Mouse (Mus musculus) megakaryocyte, embryonic 14.5 days (primary cell): Measurements from ENCODE around the gene Top1.

ENCODE experiments used
- FLI1 ChIP-seq: IDR thresholded peaks from 2 replicates; pipeline ENCODE4 v1.6.1; 2012; ENCODE audit warnings: low read length, inconsistent platforms, mixed read lengths
- GATA1 ChIP-seq: IDR thresholded peaks from 3 replicates; pipeline ENCODE4 v1.6.1; 2012; ENCODE audit warnings: mixed read lengths, low read length, inconsistent platforms, borderline replicate concordance

DNA sequence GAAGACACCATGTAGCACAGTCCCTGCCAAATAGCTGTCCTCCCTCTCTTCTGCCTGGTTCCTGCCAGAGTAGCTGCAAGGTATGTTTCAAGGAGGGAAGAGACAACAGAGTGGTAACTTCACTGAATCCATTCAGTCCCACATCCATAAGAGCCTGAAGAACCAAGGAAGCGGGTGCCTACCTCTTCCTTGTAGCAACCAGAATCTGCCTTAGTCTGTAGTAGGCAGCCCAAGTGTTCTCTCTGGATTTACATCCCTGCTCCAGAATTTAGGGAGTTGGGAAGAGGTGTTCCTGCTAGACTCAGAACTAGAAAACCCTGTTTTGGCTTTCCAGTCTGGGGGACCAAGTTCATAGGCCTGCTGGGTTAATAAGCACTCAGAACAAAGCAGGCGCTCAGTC is 121.5 kb downstream of the Top1 start:
- TF ChIP-seq GATA1 = no peak
- no peak for TF ChIP-seq FLI1
